Mouse (Mus musculus) heart, embryonic 13.5 days (tissue): ENCODE data around the gene Meox1. TPM values are rescaled to one million over a fixed set of nuclear protein-coding genes. Genes with fewer than 3 reads are reported as not detected.

ENCODE experiments used
- polyA plus RNA-seq: library from polyadenylated mRNA; unstranded; fragments of >200 nt; fragmentation: Nextera tagmentation; extraction: Ambion mirVana; gene quantifications from 2 replicates; pipeline ENCODE4 v1.2.1, GENCODE M21; 2015

Meox1 gene
- polyA plus RNA-seq, 1 experiment from 2014 or later: 15.6 TPM

Other genes with a start within 250 kb of the Meox1 start
- gene Arl4d, start 228.8 kb downstream of the Meox1 start, polyA plus RNA-seq: 8.7 and 9.1 TPM in 2 replicates
- gene Dhx8, start 161.5 kb downstream of the Meox1 start, polyA plus RNA-seq: 18.8 and 20.1 TPM in 2 replicates
- 8.2 and 9.5 TPM in 2 replicates for gene Etv4, start 109.0 kb downstream of the Meox1 start, polyA plus RNA-seq
- 0.87 and 1.8 TPM in 2 replicates for gene Sost, start 72.6 kb upstream of the Meox1 start, polyA plus RNA-seq
- not detected in 2 replicates for gene Cfap97d1, start 89.9 kb upstream of the Meox1 start, polyA plus RNA-seq
- 50.3 and 53.6 TPM in 2 replicates for gene Dusp3, start 92.6 kb upstream of the Meox1 start, polyA plus RNA-seq
- gene Mpp3, start 134.1 kb upstream of the Meox1 start, polyA plus RNA-seq: 2.9 and 3.8 TPM in 2 replicates
- gene Cd300lg, start 147.1 kb upstream of the Meox1 start, polyA plus RNA-seq: 2.7 and 2.9 TPM in 2 replicates
- gene Mpp2, start 194.1 kb upstream of the Meox1 start, polyA plus RNA-seq: 10.6 and 11.0 TPM in 2 replicates
- gene Ppy, start 206.9 kb upstream of the Meox1 start, polyA plus RNA-seq: not detected in 2 replicates
- 1.2 TPM in 1 of 2 replicates, not detected in the other for gene Pyy, start 213.5 kb upstream of the Meox1 start, polyA plus RNA-seq